Mouse (Mus musculus): ENCODE data around the gene Zc3h10.

DNA sequence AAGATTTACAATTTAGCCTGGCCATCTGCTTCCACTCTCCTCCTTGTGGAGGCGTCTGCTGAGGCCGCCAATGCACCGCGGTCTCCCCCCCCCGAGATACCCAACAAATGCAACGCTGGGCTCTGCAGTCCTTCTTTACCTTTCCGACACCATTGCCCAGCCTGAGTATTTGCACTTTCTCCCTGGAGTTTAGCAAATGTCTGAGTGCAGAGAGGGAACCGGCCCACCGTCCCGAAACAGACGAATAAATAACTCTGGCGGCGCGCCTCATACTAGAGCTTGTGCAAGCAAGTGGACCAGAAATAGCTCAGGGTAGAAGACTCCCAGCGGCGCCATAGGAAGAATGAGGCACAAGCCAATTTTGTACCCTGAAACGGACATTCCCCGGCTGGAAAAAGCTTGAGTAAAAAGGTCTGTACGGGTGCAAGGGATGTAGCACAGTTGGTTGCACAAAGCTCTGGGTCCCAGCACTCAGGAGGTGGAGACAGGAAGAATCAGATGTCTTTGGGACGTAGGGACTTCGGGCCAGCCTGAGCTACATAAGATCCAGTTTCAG, 48.4 kb downstream of the Zc3h10 start:
- no peak for TF ChIP-seq EP300 (IDR thresholded peaks at IDR 0.05; ENCODE audit: low read depth)
- TF ChIP-seq CTCF (IDR thresholded peaks at IDR 0.05; ENCODE audit: low read depth), result no peak

Measured in heart, postnatal 0 days (tissue).